Mouse (Mus musculus): ENCODE data around the gene Tmem9.

DNA sequence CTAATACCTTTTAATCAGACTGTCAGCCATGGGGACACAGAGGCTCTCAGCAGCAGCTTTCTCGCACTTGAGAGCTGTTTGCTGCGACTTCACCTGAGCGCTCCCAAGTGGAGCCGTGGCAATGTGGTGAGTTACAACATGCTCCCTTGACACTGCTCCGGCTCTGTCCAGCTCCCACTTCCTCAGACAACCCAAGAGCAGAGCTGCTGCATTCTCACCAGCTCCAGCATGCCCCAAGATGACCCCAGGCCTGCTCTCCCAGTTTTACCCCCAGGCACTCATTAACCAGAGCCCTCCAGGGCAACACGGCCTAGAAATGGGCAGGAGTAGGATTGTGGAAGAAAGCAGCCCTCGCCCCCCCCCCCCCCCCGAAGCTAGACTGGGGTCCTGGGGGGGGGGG is 23.7 kb downstream of the Tmem9 start:
- no peak for TF ChIP-seq CTCF (IDR thresholded peaks at IDR 0.05; ENCODE audit: low read depth, low read length)
- TF ChIP-seq POLR2A (IDR thresholded peaks at IDR 0.05; ENCODE audit: borderline replicate concordance, low read depth, low read length), result no peak
